Mouse (Mus musculus): ENCODE measurements around the gene Gm3043.
"Not testable (repeated sequence)": the region's sequence is repeated elsewhere in the genome, so short reads cannot be mapped to it uniquely, and the experiment has no call there.

- not testable (repeated sequence) for TF ChIP-seq CTCF (conservative IDR thresholded peaks at IDR 0.05; ENCODE audit: insufficient read depth, insufficient read length, low read depth, low read length); POLR2A (IDR thresholded peaks at IDR 0.05; ENCODE audit: low read depth, low read length)
Measured at GRCm38 (mm10) chr14:3651730-3652129, 36.9 kb upstream of the Gm3043 start, which contains the start of gene Gm3020.
